Mouse (Mus musculus) kidney, adult 8-10 months (tissue): ENCODE data around the gene Afg3l1.
"Not testable (repeated sequence)": the region's sequence is repeated elsewhere in the genome, so short reads cannot be mapped to it uniquely, and the experiment has no call there.

Experiments
- DNase-seq, 2 experiments: peaks; one replicate each; pipeline ENCODE4 v3.0.0; 2022

Afg3l1 gene

GRCm38 (mm10) chr8:123518667-123519066, 41.0 kb downstream of the Afg3l1 start, which contains the start of gene Gas8:
Gene Gas8, plus strand, starts transcription at chr8:123518834.
- peak; percentile 90 for DNase-seq

GRCm38 (mm10) chr8:123520048-123520447, 42.3 kb downstream of the Afg3l1 start:
- not testable (repeated sequence) for DNase-seq

- no peak for DNase-seq
Measured at GRCm38 (mm10) chr8:123527720-123528489, 50.2 kb downstream of the Afg3l1 start.

- no peak for DNase-seq
Measured at GRCm38 (mm10) chr8:123536242-123536989, 58.7 kb downstream of the Afg3l1 start.

- DNase-seq, result no peak
Measured at GRCm38 (mm10) chr8:123536990-123537380, 59.3 kb downstream of the Afg3l1 start.

- DNase-seq, result peak; percentile 34 to 37
Measured at GRCm38 (mm10) chr8:123537641-123538040, 59.9 kb downstream of the Afg3l1 start.
